Mouse (Mus musculus) forebrain, embryonic 16.5 days (tissue): Measurements from ENCODE around the gene Acsm1. TPM values are rescaled to one million over a fixed set of nuclear protein-coding genes. Genes with fewer than 3 reads are reported as not detected.

ENCODE experiments used
- polyA plus RNA-seq: library from polyadenylated mRNA; unstranded; fragments of >200 nt; fragmentation: Nextera tagmentation; extraction: Ambion mirVana; gene quantifications from 2 replicates; pipeline ENCODE4 v1.2.1, GENCODE M21; 2015

Acsm1 gene
- polyA plus RNA-seq, 1 experiment from 2014 or later: not detected

Other genes starting within 250 kb of the Acsm1 start
- gene Gp2, start 147.7 kb upstream of the Acsm1 start, polyA plus RNA-seq: not detected in 2 replicates
- not detected in 2 replicates for gene Umod, start 127.7 kb upstream of the Acsm1 start, polyA plus RNA-seq
- not detected in 2 replicates for gene Acsm5, start 87.6 kb upstream of the Acsm1 start, polyA plus RNA-seq
- not detected in 2 replicates for gene Pdilt, start 83.5 kb upstream of the Acsm1 start, polyA plus RNA-seq
- not detected in 2 replicates for gene Acsm2, start 52.7 kb upstream of the Acsm1 start, polyA plus RNA-seq
- gene Acsm4, start 83.0 kb downstream of the Acsm1 start, polyA plus RNA-seq: 0.09 TPM in 1 of 2 replicates, not detected in the other
- 96.6 and 103 TPM in 2 replicates for gene Thumpd1, start 113.8 kb downstream of the Acsm1 start, polyA plus RNA-seq
- not detected in 2 replicates for gene Acsm3, start 153.9 kb downstream of the Acsm1 start, polyA plus RNA-seq
- gene Rexo5, start 187.0 kb downstream of the Acsm1 start, polyA plus RNA-seq: 10.8 and 14.2 TPM in 2 replicates
- gene Eri2, start 187.0 kb downstream of the Acsm1 start, polyA plus RNA-seq: 23.1 and 25.6 TPM in 2 replicates